Mouse (Mus musculus): Measurements from ENCODE around the gene Pdzd4. TPM values are rescaled to one million over a fixed set of nuclear protein-coding genes. Genes with fewer than 3 reads are reported as not detected.

The Pdzd4 gene
- polyA plus RNA-seq, 1 experiment from 2014 or later: 1.6 TPM

DNA sequence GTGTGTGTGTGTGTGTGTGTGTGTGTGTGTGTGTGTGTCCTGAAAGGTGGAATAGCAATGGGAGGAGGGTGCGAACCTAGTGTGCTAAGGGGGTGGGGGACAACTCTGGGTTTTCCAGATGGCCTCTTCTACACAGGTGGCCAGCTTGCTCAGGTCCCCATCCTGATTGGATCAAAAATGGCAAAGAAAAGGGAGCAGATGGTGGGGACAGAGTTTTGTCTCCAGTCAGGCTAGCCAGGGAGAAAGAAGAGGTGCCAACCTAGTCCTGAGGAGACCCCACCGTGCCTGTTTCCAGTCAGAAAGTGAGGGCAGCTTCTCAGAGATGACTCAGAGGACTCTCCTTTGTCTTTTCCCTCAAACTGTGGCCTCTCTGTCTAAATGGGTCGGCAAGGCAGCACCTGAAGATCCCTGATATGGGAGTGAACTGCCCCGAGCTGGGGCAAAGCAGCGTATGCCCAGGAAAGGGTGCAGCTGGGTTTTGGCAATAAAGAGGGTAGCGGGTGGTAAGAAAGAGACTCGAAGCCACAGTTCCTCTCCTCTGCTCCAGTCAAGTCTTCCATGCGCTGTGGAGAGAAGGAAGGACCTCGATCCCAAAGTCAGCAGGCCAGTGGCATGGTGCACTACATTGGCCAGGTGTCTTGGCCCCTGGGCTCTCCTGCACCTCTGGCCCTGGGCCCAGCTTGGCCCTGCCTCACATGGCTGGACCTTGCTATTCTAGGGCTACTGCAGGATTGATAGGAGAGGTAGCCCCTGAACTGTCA, 29.7 kb upstream of the Pdzd4 start:
- Histone ChIP-seq H3K36me3 (ENCODE audit: control insufficient read depth, insufficient read depth, low read length) (no peaks in the 10 kb centered on the region), H3K9me3 (ENCODE audit: control insufficient read depth, low read length) (no peaks in the 10 kb centered on the region), H3K27me3 (ENCODE audit: control insufficient read depth, insufficient read depth, low read length) (no peaks in the 10 kb centered on the region), H3K9ac (ENCODE audit: low read depth, low read length) (no peak overlapping the region), H3K27ac (ENCODE audit: low read depth, low read length) (no peak overlapping the region), H3K4me2 (replicated peaks; ENCODE audit: low read depth, low read length) (no peak overlapping the region), H3K4me1 (replicated peaks; ENCODE audit: control insufficient read depth, insufficient read depth, low read length) (no peaks in the 10 kb centered on the region; the same call in 1 of the 2 replicates), H3K4me3 (ENCODE audit: low read depth, low read length) (no peak overlapping the region)
- WGBS: 87% methylated on average over 9 of the region's 9 CpGs
- no peak for DNase-seq (ENCODE audit: low spot score)
- no peak for ATAC-seq (ENCODE audit: low FRiP score)

DNA sequence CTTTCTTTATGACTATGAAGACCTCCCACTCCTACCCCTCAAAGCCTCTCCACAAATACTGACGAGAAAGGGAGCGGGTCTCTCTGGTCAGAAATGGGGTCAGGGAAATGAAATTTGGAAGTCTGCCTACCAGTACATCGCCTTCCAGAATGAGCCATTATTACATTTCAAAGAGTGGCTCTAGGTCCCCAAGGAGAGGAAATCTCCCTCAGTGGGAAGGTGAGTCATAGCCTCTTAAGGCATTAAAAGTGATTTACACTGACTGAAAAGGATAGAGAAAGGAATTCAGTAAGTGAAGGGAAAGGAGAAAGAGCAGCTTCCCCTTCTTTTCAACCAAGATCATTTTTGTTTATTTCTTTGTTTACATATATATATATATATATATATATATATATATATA, 11.9 kb upstream of the Pdzd4 start:
- no peak overlapping the region for H3K9ac ChIP-seq (ENCODE audit: low read depth, low read length)
- no peaks in the 10 kb centered on the region for H3K9me3 ChIP-seq (ENCODE audit: control insufficient read depth, low read length)
- no peak overlapping the region for H3K4me3 ChIP-seq (ENCODE audit: low read depth, low read length)
- H3K27ac ChIP-seq (ENCODE audit: low read depth, low read length): no peak overlapping the region
- no peaks in the 10 kb centered on the region for H3K27me3 ChIP-seq (ENCODE audit: control insufficient read depth, insufficient read depth, low read length)
- ATAC-seq (ENCODE audit: low FRiP score): no peak
- no peak overlapping the region for H3K4me2 ChIP-seq (replicated peaks; ENCODE audit: low read depth, low read length)
- no peak for DNase-seq (ENCODE audit: low spot score)
- H3K4me1 ChIP-seq (replicated peaks; ENCODE audit: control insufficient read depth, insufficient read depth, low read length): no peaks in the 10 kb centered on the region
- 90% methylated on average over 3 of the region's 3 CpGs for WGBS
- no peaks in the 10 kb centered on the region for H3K36me3 ChIP-seq (ENCODE audit: control insufficient read depth, insufficient read depth, low read length)

DNA sequence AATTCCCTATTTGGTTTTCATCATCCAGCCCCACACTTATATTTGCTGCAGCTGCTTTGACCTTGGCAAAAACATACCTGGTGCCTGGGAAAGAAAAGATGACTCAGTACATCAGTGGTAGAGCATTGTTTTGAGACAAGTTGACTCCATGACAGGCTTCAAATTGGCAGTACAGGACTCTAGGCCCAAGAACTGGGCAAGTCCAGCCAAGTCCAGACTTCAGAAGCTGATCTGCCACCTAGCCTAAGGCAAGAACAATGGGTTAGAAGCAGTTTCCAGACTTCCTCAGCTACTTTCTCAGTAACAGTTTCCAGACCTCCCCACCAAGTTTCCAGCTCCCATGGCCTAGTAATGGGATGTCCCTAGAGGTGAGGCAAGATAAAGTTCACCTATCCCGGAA, 11.0 kb upstream of the Pdzd4 start:
- Histone ChIP-seq H3K9ac (ENCODE audit: low read depth, low read length) (no peak overlapping the region), H3K4me1 (replicated peaks; ENCODE audit: control insufficient read depth, insufficient read depth, low read length) (no peaks in the 10 kb centered on the region), H3K4me2 (replicated peaks; ENCODE audit: low read depth, low read length) (no peak overlapping the region), H3K9me3 (ENCODE audit: control insufficient read depth, low read length) (no peaks in the 10 kb centered on the region), H3K27me3 (ENCODE audit: control insufficient read depth, insufficient read depth, low read length) (no peaks in the 10 kb centered on the region), H3K36me3 (ENCODE audit: control insufficient read depth, insufficient read depth, low read length) (no peaks in the 10 kb centered on the region), H3K27ac (ENCODE audit: low read depth, low read length) (no peak overlapping the region), H3K4me3 (ENCODE audit: low read depth, low read length) (no peak overlapping the region)
- no peak for DNase-seq (ENCODE audit: low spot score)
- 92% methylated on average over 1 of the region's 1 CpGs for WGBS
- no peak for ATAC-seq (ENCODE audit: low FRiP score)

DNA sequence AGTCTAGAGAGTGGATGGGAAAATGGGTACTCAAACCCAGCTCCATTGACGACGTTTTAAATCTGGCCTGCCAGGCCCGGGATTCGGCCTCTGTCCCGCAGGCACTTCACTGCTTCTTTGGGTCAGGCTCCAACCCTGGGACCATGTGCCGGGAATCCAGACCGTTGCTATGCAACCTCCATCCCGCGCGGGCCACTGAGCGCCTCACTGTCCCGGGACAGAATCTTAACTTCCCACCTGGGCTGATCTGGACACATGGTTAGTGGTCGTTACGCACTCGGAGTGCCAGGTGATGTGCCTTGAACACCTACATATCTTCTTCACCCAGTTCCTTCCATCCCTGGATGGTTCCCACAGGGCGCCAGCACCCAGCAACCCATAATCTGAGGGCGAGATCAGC, 1.0 kb downstream of the Pdzd4 start:
- H3K9me3 ChIP-seq (ENCODE audit: control insufficient read depth, low read length): no peaks in the 10 kb centered on the region
- H3K27ac ChIP-seq (ENCODE audit: low read depth, low read length): no peak overlapping the region; the same call in 1 of the 2 replicates
- peaks cover 4% of the 10 kb centered on the region; the same call in 1 of the 2 replicates for H3K27me3 ChIP-seq (ENCODE audit: control insufficient read depth, insufficient read depth, low read length)
- peak overlapping the region; percentile 57 for H3K4me3 ChIP-seq (ENCODE audit: low read depth, low read length)
- DNase-seq (ENCODE audit: low spot score): peak; percentile 25
- peak overlapping the region; percentile 71; the same call in 1 of the 2 replicates for H3K9ac ChIP-seq (ENCODE audit: low read depth, low read length)
- no peaks in the 10 kb centered on the region for H3K36me3 ChIP-seq (ENCODE audit: control insufficient read depth, insufficient read depth, low read length)
- no peaks in the 10 kb centered on the region for H3K4me1 ChIP-seq (replicated peaks; ENCODE audit: control insufficient read depth, insufficient read depth, low read length)
- ATAC-seq (ENCODE audit: low FRiP score): peak; percentile 63
- peak overlapping the region; percentile 63 for H3K4me2 ChIP-seq (replicated peaks; ENCODE audit: low read depth, low read length)
- WGBS: 8% methylated on average over 17 of the region's 17 CpGs

DNA sequence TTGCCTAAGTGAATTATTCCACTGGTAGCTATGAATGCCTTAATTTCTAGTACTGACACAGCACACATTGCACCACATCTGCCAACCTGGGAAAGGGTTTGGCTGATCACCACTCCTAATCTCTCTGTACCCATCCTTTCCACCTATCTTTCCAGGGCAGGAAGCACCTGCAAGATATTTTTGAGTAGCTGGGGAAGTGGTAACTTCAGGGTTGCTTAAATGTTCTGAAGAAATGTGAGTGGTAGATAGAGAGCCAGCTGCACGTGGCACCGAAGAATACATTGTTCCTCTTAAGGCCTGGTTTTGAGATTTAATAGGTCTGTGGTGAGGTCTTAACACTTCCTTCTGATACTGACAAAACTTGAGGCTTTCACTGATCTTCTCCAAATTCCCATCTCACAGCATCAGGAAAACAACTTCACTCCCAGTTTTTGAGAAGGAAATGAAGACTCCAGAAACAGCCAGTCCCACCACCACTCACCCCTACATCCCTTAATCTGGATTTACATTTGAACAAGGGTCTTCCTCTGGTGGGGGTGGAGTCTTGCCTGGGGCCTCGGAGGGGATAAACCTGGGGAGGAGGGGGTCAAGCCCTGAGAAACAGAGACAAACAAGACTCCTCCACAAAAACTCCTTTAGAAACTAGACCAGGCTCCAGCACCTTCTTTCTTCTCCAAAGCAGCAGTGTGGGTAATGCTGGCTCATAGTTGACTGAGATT, 8.0 kb downstream of the Pdzd4 start:
- WGBS: 54% methylated on average over 3 of the region's 3 CpGs
- Histone ChIP-seq H3K36me3 (ENCODE audit: control insufficient read depth, insufficient read depth, low read length) (no peaks in the 10 kb centered on the region), H3K4me1 (replicated peaks; ENCODE audit: control insufficient read depth, insufficient read depth, low read length) (no peaks in the 10 kb centered on the region), H3K27me3 (ENCODE audit: control insufficient read depth, insufficient read depth, low read length) (no peaks in the 10 kb centered on the region), H3K9ac (ENCODE audit: low read depth, low read length) (no peak overlapping the region), H3K4me2 (replicated peaks; ENCODE audit: low read depth, low read length) (no peak overlapping the region), H3K27ac (ENCODE audit: low read depth, low read length) (no peak overlapping the region), H3K9me3 (ENCODE audit: control insufficient read depth, low read length) (no peaks in the 10 kb centered on the region), H3K4me3 (ENCODE audit: low read depth, low read length) (no peak overlapping the region)
- DNase-seq (ENCODE audit: low spot score) (no peak), ATAC-seq (ENCODE audit: low FRiP score) (no peak)

DNA sequence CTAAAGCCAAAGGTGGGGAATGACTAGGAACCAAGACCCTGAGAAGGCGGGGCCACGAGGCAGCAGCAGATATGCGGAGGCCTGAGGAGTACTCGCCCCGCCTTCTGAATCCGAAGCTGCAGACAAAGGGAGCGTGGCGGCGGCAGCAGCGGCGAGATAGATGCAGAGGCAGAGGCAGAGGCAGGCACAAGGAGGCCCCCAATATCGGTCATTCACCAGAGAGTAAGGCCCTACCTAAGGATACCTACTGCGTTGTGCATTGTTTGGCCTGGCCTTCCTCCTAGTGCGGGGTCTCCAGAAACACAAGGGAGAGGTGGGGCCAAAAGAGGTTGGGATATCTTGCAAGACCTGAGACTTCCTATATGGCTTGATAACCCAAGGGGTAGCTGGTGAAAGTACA, 9.7 kb downstream of the Pdzd4 start:
- ATAC-seq (ENCODE audit: low FRiP score): peak; percentile 69; the same call in 1 of the 2 replicates
- no peak overlapping the region for H3K27ac ChIP-seq (ENCODE audit: low read depth, low read length)
- 16% methylated on average over 14 of the region's 14 CpGs for WGBS

DNA sequence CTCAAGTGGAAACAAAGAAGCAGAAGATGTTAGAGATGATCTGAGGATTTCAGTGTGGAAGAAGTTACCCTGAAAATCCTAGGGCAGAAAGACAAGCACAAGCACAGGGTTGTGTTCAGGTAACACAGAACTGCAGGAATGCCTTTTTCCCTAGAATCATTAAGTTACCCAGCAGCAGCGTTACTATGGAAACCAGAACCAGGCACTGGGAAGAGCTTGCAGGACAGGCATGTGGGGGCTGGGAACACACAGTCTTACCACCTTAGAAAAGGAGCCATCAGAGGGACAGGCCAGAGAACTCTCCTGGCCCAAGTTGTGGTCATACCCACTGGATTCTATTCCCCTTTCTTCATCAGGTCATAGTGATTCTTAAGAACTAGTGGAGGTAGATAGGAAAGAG, 19.0 kb downstream of the Pdzd4 start:
- no peaks in the 10 kb centered on the region for H3K36me3 ChIP-seq (ENCODE audit: control insufficient read depth, insufficient read depth, low read length)
- no peaks in the 10 kb centered on the region for H3K27me3 ChIP-seq (ENCODE audit: control insufficient read depth, insufficient read depth, low read length)
- H3K9me3 ChIP-seq (ENCODE audit: control insufficient read depth, low read length): no peaks in the 10 kb centered on the region
- no peak overlapping the region for H3K4me2 ChIP-seq (replicated peaks; ENCODE audit: low read depth, low read length)
- no peak overlapping the region for H3K9ac ChIP-seq (ENCODE audit: low read depth, low read length)
- no peak overlapping the region for H3K4me3 ChIP-seq (ENCODE audit: low read depth, low read length)
- ATAC-seq (ENCODE audit: low FRiP score) (no peak), DNase-seq (ENCODE audit: low spot score) (no peak)
- H3K27ac ChIP-seq (ENCODE audit: low read depth, low read length): no peak overlapping the region
- WGBS: 67% methylated on average over 1 of the region's 1 CpGs
- no peaks in the 10 kb centered on the region for H3K4me1 ChIP-seq (replicated peaks; ENCODE audit: control insufficient read depth, insufficient read depth, low read length)

More for the DNA sequence above, 9.7 kb downstream of the Pdzd4 start:
- Histone ChIP-seq H3K9me3 (ENCODE audit: control insufficient read depth, low read length) (no peaks in the 10 kb centered on the region), H3K4me2 (replicated peaks; ENCODE audit: low read depth, low read length) (peak overlapping the region; percentile 33), H3K27me3 (ENCODE audit: control insufficient read depth, insufficient read depth, low read length) (no peaks in the 10 kb centered on the region), H3K9ac (ENCODE audit: low read depth, low read length) (peak overlapping the region; percentile 64), H3K4me1 (replicated peaks; ENCODE audit: control insufficient read depth, insufficient read depth, low read length) (no peaks in the 10 kb centered on the region), H3K4me3 (ENCODE audit: low read depth, low read length) (peak overlapping the region; percentile 22), H3K36me3 (ENCODE audit: control insufficient read depth, insufficient read depth, low read length) (no peaks in the 10 kb centered on the region)
- peak; percentile 65 for DNase-seq (ENCODE audit: low spot score)

DNA sequence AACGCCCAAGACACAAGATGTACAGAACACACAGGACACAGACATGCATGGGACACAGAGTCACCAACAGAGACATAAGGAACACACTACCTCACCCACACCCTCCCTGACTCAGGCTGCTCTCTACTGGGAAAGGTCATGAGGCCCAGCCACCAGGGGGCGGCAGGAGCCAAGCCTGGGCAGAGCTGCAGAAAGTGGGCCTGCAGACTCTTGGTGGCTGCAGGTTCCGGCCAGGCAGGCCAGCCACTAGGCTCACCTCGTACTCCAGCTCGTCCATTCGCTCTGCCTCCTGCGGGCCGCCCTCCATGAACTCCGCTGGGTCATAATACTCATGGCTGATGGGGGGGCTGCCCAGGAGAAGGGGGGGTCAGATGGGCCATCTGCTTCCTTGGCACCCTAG, 26.3 kb downstream of the Pdzd4 start:
- H3K9ac ChIP-seq (ENCODE audit: low read depth, low read length): no peak overlapping the region
- H3K4me3 ChIP-seq (ENCODE audit: low read depth, low read length): no peak overlapping the region
- H3K4me1 ChIP-seq (replicated peaks; ENCODE audit: control insufficient read depth, insufficient read depth, low read length): no peaks in the 10 kb centered on the region
- no peaks in the 10 kb centered on the region for H3K36me3 ChIP-seq (ENCODE audit: control insufficient read depth, insufficient read depth, low read length)
- ATAC-seq (ENCODE audit: low FRiP score) (peak; percentile 79), DNase-seq (ENCODE audit: low spot score) (peak; percentile 76)
- H3K4me2 ChIP-seq (replicated peaks; ENCODE audit: low read depth, low read length): no peak overlapping the region
- 49% methylated on average over 9 of the region's 9 CpGs for WGBS
- no peaks in the 10 kb centered on the region for H3K9me3 ChIP-seq (ENCODE audit: control insufficient read depth, low read length)
- H3K27me3 ChIP-seq (ENCODE audit: control insufficient read depth, insufficient read depth, low read length): no peaks in the 10 kb centered on the region
- no peak overlapping the region for H3K27ac ChIP-seq (ENCODE audit: low read depth, low read length)

DNA sequence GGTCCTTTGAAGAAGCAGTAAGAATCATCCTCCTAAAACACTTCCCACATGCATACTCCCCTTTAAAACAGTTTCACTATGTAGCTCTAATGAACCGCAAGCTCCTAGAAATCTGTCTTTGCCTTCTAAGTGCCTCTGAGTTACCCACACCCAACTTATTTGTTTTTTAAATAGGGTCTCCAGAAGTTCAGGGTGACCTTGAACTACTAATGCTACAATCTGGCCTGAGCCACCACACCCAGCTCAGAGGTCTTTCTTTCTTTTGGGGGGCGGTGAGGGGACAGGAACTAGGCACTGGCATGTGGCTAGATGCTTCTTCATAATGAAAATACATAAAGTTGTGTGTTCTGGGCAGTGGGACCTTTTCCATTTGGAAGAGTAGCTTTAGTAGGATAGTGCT, 27.3 kb downstream of the Pdzd4 start:
- H3K9ac ChIP-seq (ENCODE audit: low read depth, low read length): no peak overlapping the region
- no peaks in the 10 kb centered on the region for H3K27me3 ChIP-seq (ENCODE audit: control insufficient read depth, insufficient read depth, low read length)
- H3K27ac ChIP-seq (ENCODE audit: low read depth, low read length): no peak overlapping the region
- H3K4me1 ChIP-seq (replicated peaks; ENCODE audit: control insufficient read depth, insufficient read depth, low read length): no peaks in the 10 kb centered on the region
- H3K4me2 ChIP-seq (replicated peaks; ENCODE audit: low read depth, low read length): no peak overlapping the region
- H3K4me3 ChIP-seq (ENCODE audit: low read depth, low read length): no peak overlapping the region
- H3K9me3 ChIP-seq (ENCODE audit: control insufficient read depth, low read length): no peaks in the 10 kb centered on the region
- ATAC-seq (ENCODE audit: low FRiP score) (no peak), DNase-seq (ENCODE audit: low spot score) (no peak)
- no peaks in the 10 kb centered on the region for H3K36me3 ChIP-seq (ENCODE audit: control insufficient read depth, insufficient read depth, low read length)
- WGBS: 94% methylated on average over 2 of the region's 2 CpGs
